Comparison of ENCODE assay signal across 26 mouse cellular contexts in genomic region chr17:27029431-27029830, GRCm38 (mm10). TPM values are rescaled to one million over a fixed set of nuclear protein-coding genes. Genes with fewer than 3 reads are reported as not detected.
A peak's percentile ranks its signal among the peaks of the same experiment; 100 is the strongest.
DNase-seq lines count a peak whose midpoint lies in the region; ATAC-seq and TF ChIP-seq lines count a peak whose summit lies in the region.
"Had no signal": no experiment of that assay in that cellular context is flagged by ENCODE, and none has a peak within 500 bp of the region (broad histone marks: within the 10 kb centered on the region; RNA-seq: fewer than 3 reads in every experiment).

No protein-coding gene starts in this region.

- ATAC-seq in limb, embryonic 12.5 days (ENCODE audit: insufficient number of reproducible peaks, insufficient read depth, low FRiP score, low TSS enrichment, low read depth) = no peak
- ATAC-seq: activated CD4-positive, CD25-positive, alpha-beta regulatory T cell, adult 4 months; hindbrain, embryonic 16.5 days; lung, postnatal 0 days had no signal

- H3K36me3 ChIP-seq in limb, embryonic 12.5 days = peaks cover 20% of the 10 kb centered on the region
- H3K36me3 ChIP-seq in limb, embryonic 10.5 days = peaks cover 20% of the 10 kb centered on the region
- peaks cover 26% of the 10 kb centered on the region for H3K36me3 ChIP-seq in E14TG2a.4 (ENCODE audit: insufficient read depth, low read length)

- H3K4me3 ChIP-seq in limb, embryonic 12.5 days (replicated peaks) = no peak overlapping the region
- no peak overlapping the region for H3K4me3 ChIP-seq in limb, embryonic 10.5 days
- peak overlapping the region; percentile 39 for H3K4me3 ChIP-seq in E14TG2a.4 (replicated peaks; ENCODE audit: low read length)
- H3K4me3 ChIP-seq: embryonic facial prominence, embryonic 12.5 days; heart, embryonic 15.5 days; neural tube, embryonic 13.5 days had no signal

- DNase-seq in cerebellum, adult 9-10 months = peak; percentile 42
- DNase-seq in cerebellum, adult 11 months = no peak
- peak; percentile 22 for DNase-seq in gastrocnemius, postnatal 10 days
- DNase-seq in gastrocnemius, postnatal 25 days = no peak
- no peak for DNase-seq in limb, embryonic 10.5 days (ENCODE audit: low spot score)
- DNase-seq in T-cell, adult 2 months (ENCODE audit: low spot score) = no peak
- DNase-seq: adrenal gland, adult 2 months; adrenal gland, postnatal 36 days; cerebellum, postnatal 36 days; gastrocnemius, postnatal 14 days; heart, adult 11 months; kidney, adult 18-20 months; kidney, postnatal 36 days; left cerebral cortex, postnatal 4 days; lung, adult 18-20 months; thymus, postnatal 14 days had no signal

- H3K9ac ChIP-seq in limb, embryonic 12.5 days (replicated peaks) = 0 out of 2 replicates have a peak overlapping the region, but pooled peaks have one; percentile 94
- H3K9ac ChIP-seq: midbrain, embryonic 13.5 days had no signal

- H3K9me3 ChIP-seq in limb, embryonic 12.5 days = no peaks in the 10 kb centered on the region
- H3K9me3 ChIP-seq in limb, embryonic 10.5 days (replicated peaks) = no peaks in the 10 kb centered on the region
- H3K9me3 ChIP-seq in E14TG2a.4 (ENCODE audit: low read length) = peaks cover 8% of the 10 kb centered on the region; the same call in 1 of the 2 replicates
- H3K9me3 ChIP-seq: embryonic facial prominence, embryonic 12.5 days; heart, embryonic 10.5 days; heart, embryonic 15.5 days; midbrain, embryonic 13.5 days; neural tube, embryonic 13.5 days had no signal

- peaks cover 20% of the 10 kb centered on the region for H3K4me1 ChIP-seq in limb, embryonic 12.5 days (replicated peaks)
- peaks cover 34% of the 10 kb centered on the region for H3K4me1 ChIP-seq in limb, embryonic 10.5 days
- H3K4me1 ChIP-seq in E14TG2a.4 (replicated peaks; ENCODE audit: low read depth, low read length) = peaks cover 85% of the 10 kb centered on the region

- WGBS in limb, embryonic 12.5 days = 90% methylated on average over 14 of the region's 14 CpGs
- WGBS in limb, embryonic 10.5 days = 88% methylated on average over 14 of the region's 14 CpGs

- H3K27ac ChIP-seq in limb, embryonic 12.5 days = no peak overlapping the region
- H3K27ac ChIP-seq in limb, embryonic 10.5 days = no peak overlapping the region
- H3K27ac ChIP-seq: midbrain, embryonic 13.5 days had no signal

- H3K27me3 ChIP-seq in limb, embryonic 12.5 days = no peaks in the 10 kb centered on the region
- no peaks in the 10 kb centered on the region for H3K27me3 ChIP-seq in limb, embryonic 10.5 days (ENCODE audit: low read depth, poor library complexity, severe bottlenecking)
- H3K27me3 ChIP-seq in E14TG2a.4 (ENCODE audit: insufficient read depth, low read length) = no peaks in the 10 kb centered on the region
- H3K27me3 ChIP-seq: embryonic facial prominence, embryonic 12.5 days; heart, embryonic 15.5 days; midbrain, embryonic 13.5 days; neural tube, embryonic 13.5 days had no signal

- H3K4me2 ChIP-seq in limb, embryonic 12.5 days = no peak overlapping the region

- TF ChIP-seq CTCF in E14TG2a.4 (conservative IDR thresholded peaks at IDR 0.05; ENCODE audit: low read length) = no peak

RNA-seq across cellular contexts. Expression of gene Bak1, which starts 0.6 kb away (rescaled TPM):
- total RNA-seq in gastrocnemius, postnatal 10 days (2021) = 10 to 100 TPM; 26.5 to 30.5 TPM
- 10 to 100 TPM; 16.9 to 21.0 TPM for total RNA-seq in gastrocnemius, postnatal 25 days (2021)
- 3.5 and 5.3 TPM in 2 replicates for polyA plus RNA-seq in limb, embryonic 12.5 days (2016; fragmentation: Nextera tagmentation; extraction: Ambion mirVana)
- 3.7 and 4.6 TPM in 2 replicates for polyA plus RNA-seq in limb, embryonic 10.5 days (2016; fragmentation: Nextera tagmentation; extraction: Ambion mirVana)

RNA-seq across cellular contexts. Expression of gene Itpr3, which starts 27.7 kb away (rescaled TPM):
- total RNA-seq in gastrocnemius, postnatal 10 days (2021) = 1 to 10 TPM; 6.3 to 7.2 TPM
- total RNA-seq in gastrocnemius, postnatal 25 days (2021) = 1 to 10 TPM; 1.6 to 2.4 TPM
- polyA plus RNA-seq in limb, embryonic 12.5 days (2016; fragmentation: Nextera tagmentation; extraction: Ambion mirVana) = 4.3 and 5.2 TPM in 2 replicates
- 4.3 and 4.8 TPM in 2 replicates for polyA plus RNA-seq in limb, embryonic 10.5 days (2016; fragmentation: Nextera tagmentation; extraction: Ambion mirVana)

RNA-seq across cellular contexts. Expression of gene Zbtb9, which starts 56.5 kb away (rescaled TPM):
- total RNA-seq in gastrocnemius, postnatal 10 days (2021) = 1 to 10 TPM; 2.7 to 3.9 TPM
- under 1 TPM; 0.43 to 0.92 TPM for total RNA-seq in gastrocnemius, postnatal 25 days (2021)
- polyA plus RNA-seq in limb, embryonic 12.5 days (2016; fragmentation: Nextera tagmentation; extraction: Ambion mirVana) = 15.8 and 17.8 TPM in 2 replicates
- polyA plus RNA-seq in limb, embryonic 10.5 days (2016; fragmentation: Nextera tagmentation; extraction: Ambion mirVana) = 20.6 and 22.0 TPM in 2 replicates

Comparison
In these comparisons a context has a peak if more than half of its experiments do, and no peak if none do; other contexts are left out.
1. DNase-seq: peak in cerebellum, adult 9-10 months (single experiment) and gastrocnemius, postnatal 10 days (single experiment); none in cerebellum, adult 11 months (single experiment), gastrocnemius, postnatal 25 days (single experiment), limb, embryonic 10.5 days (single experiment) and T-cell, adult 2 months (single experiment).